Mouse (Mus musculus) embryonic facial prominence, embryonic 15.5 days (tissue): ENCODE results near the gene Fkbp11. TPM values are rescaled to one million over a fixed set of nuclear protein-coding genes. Genes with fewer than 3 reads are reported as not detected.

Experiments
- ATAC-seq: fragments of 200-750 bp; cut with Nextera tagmentation; 2 replicates; pipeline ENCODE4 v1.8.0; 2017; ENCODE audit warnings: low read depth, moderate TSS enrichment; ENCODE audit not compliant: insufficient number of reproducible peaks, low FRiP score, low TSS enrichment
- H3K27ac ChIP-seq: fragments of 300-500 bp; sonication (generic); replicated peaks from 2 replicates; pipeline ENCODE4 v1.5.1; 2015; ENCODE audit warnings: mild to moderate bottlenecking, inconsistent platforms
- H3K27me3 ChIP-seq: fragments of 300-500 bp; sonication (generic); 2 replicates; pipeline ENCODE4 v1.6.1; 2015; ENCODE audit warnings: inconsistent platforms
- H3K36me3 ChIP-seq: fragments of 300-500 bp; sonication (generic); 2 replicates; pipeline ENCODE4 v1.6.1; 2015; ENCODE audit warnings: mild to moderate bottlenecking, inconsistent platforms
- H3K4me1 ChIP-seq: fragments of 300-500 bp; sonication (generic); 2 replicates; pipeline ENCODE4 v1.6.1; 2015; ENCODE audit warnings: inconsistent platforms
- H3K4me2 ChIP-seq: fragments of 300-500 bp; sonication (generic); replicated peaks from 2 replicates; pipeline ENCODE4 v1.6.1; 2015; ENCODE audit warnings: mild to moderate bottlenecking, inconsistent platforms
- H3K4me3 ChIP-seq: fragments of 300-500 bp; sonication (generic); replicated peaks from 2 replicates; pipeline ENCODE4 v1.5.1; 2015; ENCODE audit warnings: mild to moderate bottlenecking, inconsistent platforms
- H3K9ac ChIP-seq: fragments of 300-500 bp; sonication (generic); 2 replicates; pipeline ENCODE4 v1.6.1; 2015; ENCODE audit warnings: inconsistent platforms
- H3K9me3 ChIP-seq: fragments of 300-500 bp; sonication (generic); replicated peaks from 2 replicates; pipeline ENCODE4 v1.6.1; 2016; ENCODE audit warnings: inconsistent platforms
- WGBS: fragments of 180-500 bp; shearing (Covaris S2); methylation state at CpG from one replicate; pipeline ENCODE4 v1.1.7; 2015; 5-methylcytosine and 5-hydroxymethylcytosine counted together
- polyA plus RNA-seq: library from polyadenylated mRNA; unstranded; fragments of >200 nt; fragmentation: Nextera tagmentation; extraction: Ambion mirVana; gene quantifications from 2 replicates; pipeline ENCODE4 v1.2.1, GENCODE M21; 2015

Fkbp11 gene
- polyA plus RNA-seq, 1 experiment from 2014 or later, result 82.8 TPM

DNA sequence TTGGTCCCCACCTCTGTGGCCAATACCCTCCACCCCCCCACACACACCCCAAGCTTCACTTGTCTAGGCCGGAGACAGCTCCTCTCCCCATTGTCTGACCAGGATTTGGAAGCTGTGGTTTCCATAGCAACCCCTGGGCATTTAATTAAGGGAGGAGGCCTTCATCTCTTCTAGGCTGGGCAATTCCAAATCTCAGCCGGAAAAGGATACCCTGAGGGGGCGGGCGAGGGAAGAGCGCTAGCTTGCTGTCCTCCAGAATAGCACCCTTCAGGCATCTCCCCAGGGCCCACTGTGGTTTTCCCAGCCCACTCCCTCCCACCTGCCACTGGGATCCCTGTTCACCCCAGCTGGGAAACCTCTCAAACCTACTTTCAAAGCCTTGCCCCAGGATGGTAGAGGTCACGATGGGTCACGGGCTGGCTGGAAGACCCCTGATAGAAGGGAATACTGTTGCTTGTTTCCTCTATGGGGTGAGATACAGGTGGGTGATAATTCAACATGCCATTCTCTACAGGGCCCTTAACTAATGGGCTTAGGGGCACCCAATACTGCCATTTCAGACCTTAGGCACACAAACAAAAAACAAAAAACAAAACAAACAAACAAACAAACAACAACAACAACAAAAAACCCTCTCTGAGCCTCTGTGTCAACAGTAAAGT, 36.4 kb downstream of the Fkbp11 start:
- 33% methylated on average over 7 of the region's 7 CpGs for WGBS

DNA sequence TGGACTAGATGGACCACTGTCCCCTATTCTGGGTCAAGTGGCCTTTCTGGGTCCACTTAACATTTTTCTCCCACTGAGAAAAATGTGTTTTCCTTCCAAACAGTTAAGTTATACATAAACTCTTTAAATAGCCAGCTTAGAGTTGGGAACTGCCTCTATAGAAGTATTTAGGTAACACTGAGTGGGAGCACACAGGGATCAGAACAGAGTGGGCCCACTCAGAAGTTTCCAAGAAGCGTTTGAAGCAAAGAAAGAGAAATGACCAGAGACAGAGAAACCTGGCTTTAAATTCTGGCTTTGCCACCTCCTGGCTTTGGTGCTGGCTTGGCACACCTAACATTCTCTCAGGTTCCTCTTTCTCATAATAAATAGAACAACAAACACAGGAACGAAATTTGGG, 38.3 kb downstream of the Fkbp11 start:
- H3K27me3 ChIP-seq, result no peaks in the 10 kb centered on the region
- H3K27ac ChIP-seq, result no peak overlapping the region
- no peak for ATAC-seq
- H3K4me2 ChIP-seq, result no peak overlapping the region
- H3K9ac ChIP-seq, result no peak overlapping the region
- H3K4me1 ChIP-seq, result peaks cover 12% of the 10 kb centered on the region
- no peaks in the 10 kb centered on the region for H3K9me3 ChIP-seq
- no peak overlapping the region for H3K4me3 ChIP-seq
- no peaks in the 10 kb centered on the region for H3K36me3 ChIP-seq
- WGBS, result 85% methylated on average over 2 of the region's 2 CpGs

More for the DNA sequence above, 36.4 kb downstream of the Fkbp11 start:
- peaks cover 12% of the 10 kb centered on the region for H3K4me1 ChIP-seq
- no peak for ATAC-seq
- H3K36me3 ChIP-seq, result no peaks in the 10 kb centered on the region
- no peak overlapping the region for H3K9ac ChIP-seq
- H3K4me3 ChIP-seq, result no peak overlapping the region
- no peak overlapping the region for H3K27ac ChIP-seq
- no peaks in the 10 kb centered on the region for H3K9me3 ChIP-seq
- H3K27me3 ChIP-seq, result no peaks in the 10 kb centered on the region
- no peak overlapping the region for H3K4me2 ChIP-seq

DNA sequence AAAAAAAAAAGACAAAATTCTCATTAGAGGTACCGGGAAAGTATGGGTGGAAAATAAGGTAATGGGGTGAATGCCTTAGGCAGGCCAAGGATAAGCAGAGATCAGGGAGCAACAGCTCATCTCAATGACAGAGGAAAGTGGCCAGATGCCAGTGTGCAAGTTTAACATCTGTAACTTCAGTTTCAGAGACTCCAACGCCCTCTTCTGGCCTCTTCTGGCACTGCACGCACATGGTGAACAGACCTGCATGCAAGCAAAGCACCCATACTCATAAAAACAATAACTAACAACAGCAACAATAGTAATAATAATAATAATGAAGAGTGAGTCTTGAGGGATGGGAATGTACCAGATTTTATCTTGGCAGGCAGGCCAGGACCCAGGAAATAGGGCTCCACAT, 42.1 kb downstream of the Fkbp11 start:
- 68% methylated on average over 3 of the region's 3 CpGs for WGBS
- H3K27me3 ChIP-seq, result no peaks in the 10 kb centered on the region

DNA sequence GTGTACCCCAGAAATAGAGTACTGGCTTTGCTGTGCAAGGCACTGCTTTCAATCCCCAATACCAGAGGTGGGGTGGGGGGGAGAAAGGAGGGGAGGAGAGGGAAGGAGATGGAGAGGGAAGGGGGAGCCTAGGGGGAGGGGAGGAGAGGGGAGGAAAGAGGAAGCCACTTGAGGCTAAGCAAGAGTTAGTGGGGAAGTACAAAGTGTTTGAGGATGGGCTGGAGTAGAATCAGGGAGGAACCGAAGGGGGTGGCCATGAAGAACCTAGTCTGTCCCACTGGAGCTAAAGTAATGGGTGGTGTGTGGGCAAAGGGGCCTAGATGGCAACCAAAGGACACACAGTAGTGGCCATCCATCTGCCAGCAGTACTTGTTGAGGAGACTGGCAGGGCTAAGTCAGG, 44.3 kb downstream of the Fkbp11 start:
- 76% methylated on average over 1 of the region's 1 CpGs for WGBS
- H3K9me3 ChIP-seq, result no peaks in the 10 kb centered on the region
- H3K36me3 ChIP-seq, result no peaks in the 10 kb centered on the region
- H3K4me2 ChIP-seq, result no peak overlapping the region
- H3K9ac ChIP-seq, result no peak overlapping the region
- no peaks in the 10 kb centered on the region for H3K4me1 ChIP-seq
- no peak overlapping the region for H3K27ac ChIP-seq
- H3K27me3 ChIP-seq, result no peaks in the 10 kb centered on the region
- no peak overlapping the region for H3K4me3 ChIP-seq
- no peak for ATAC-seq

More for the DNA sequence above, 42.1 kb downstream of the Fkbp11 start:
- Histone ChIP-seq H3K4me3 (no peak overlapping the region), H3K4me2 (no peak overlapping the region), H3K9ac (no peak overlapping the region), H3K27ac (no peak overlapping the region), H3K4me1 (no peaks in the 10 kb centered on the region), H3K9me3 (no peaks in the 10 kb centered on the region), H3K36me3 (no peaks in the 10 kb centered on the region)
- ATAC-seq, result no peak

DNA sequence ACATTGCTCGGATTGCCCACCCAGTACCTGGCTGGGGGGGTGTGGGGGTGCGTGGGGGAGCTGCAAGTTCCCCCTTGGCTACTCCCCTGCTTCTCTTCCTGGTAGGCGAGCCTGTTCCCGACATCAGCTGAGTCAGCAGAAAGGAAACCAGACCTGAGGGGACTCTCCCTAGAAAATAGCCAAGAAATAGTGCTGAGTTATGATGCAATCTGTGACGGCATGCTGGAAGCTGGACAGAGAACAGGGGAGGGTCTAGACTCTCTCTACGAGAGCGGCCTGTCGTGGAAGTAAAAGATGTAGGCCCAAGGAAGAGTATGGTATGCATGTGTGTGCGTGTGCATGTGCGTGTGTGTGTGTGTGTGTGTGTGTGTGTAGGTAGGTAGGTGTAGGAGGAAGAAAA, 44.8 kb downstream of the Fkbp11 start:
- H3K27ac ChIP-seq, result no peak overlapping the region
- peaks cover 5% of the 10 kb centered on the region for H3K27me3 ChIP-seq
- H3K36me3 ChIP-seq, result no peaks in the 10 kb centered on the region
- H3K4me2 ChIP-seq, result no peak overlapping the region
- H3K9ac ChIP-seq, result no peak overlapping the region
- H3K4me1 ChIP-seq, result no peaks in the 10 kb centered on the region
- ATAC-seq, result no peak
- no peak overlapping the region for H3K4me3 ChIP-seq
- 58% methylated on average over 10 of the region's 10 CpGs for WGBS
- H3K9me3 ChIP-seq, result no peaks in the 10 kb centered on the region

DNA sequence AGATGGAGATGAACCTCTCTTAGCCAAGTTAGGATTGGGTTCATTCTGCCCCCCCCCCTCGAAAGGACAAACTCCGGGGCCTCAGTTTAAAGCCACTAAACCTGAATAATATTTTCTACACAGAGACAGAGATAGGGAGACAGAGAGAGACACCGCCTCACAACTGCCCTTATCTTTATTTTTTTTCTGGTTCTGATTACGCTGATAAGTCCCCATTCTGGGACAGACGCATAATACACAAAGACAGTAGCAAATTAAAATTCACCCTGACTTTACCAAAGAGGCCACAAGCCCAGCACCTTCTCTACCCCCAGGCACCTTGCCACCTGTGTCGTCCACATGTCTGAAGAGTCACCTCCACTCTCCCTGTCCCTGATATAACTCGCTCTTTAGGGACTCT, 46.4 kb downstream of the Fkbp11 start:
- WGBS, result 71% methylated on average over 7 of the region's 7 CpGs
- H3K9ac ChIP-seq, result no peak overlapping the region
- H3K36me3 ChIP-seq, result no peaks in the 10 kb centered on the region

DNA sequence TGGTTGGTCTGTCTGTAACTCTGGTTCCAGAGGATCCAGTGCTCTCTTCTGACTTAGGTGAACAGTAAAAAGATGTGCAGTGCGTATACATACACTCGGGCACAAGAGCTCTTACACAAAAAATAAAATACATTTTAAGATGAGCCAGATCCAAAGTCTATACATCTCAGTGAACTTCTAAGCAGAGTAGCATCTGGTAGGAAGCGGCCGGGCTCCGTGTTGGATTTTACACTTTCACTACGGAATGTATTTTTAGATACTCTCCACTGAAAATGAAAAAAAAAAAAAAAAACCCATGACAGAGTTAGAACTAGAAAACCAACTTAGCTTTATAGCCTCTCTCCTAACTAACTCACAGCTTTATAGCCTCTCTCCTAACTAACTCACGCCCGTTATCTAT, 47.3 kb downstream of the Fkbp11 start:
- H3K4me3 ChIP-seq, result no peak overlapping the region
- peaks cover 20% of the 10 kb centered on the region for H3K4me1 ChIP-seq
- no peak overlapping the region for H3K4me2 ChIP-seq
- no peaks in the 10 kb centered on the region for H3K36me3 ChIP-seq
- WGBS, result 83% methylated on average over 8 of the region's 8 CpGs
- ATAC-seq, result no peak
- H3K9ac ChIP-seq, result no peak overlapping the region
- H3K27ac ChIP-seq, result no peak overlapping the region
- peaks cover 28% of the 10 kb centered on the region for H3K27me3 ChIP-seq
- H3K9me3 ChIP-seq, result no peaks in the 10 kb centered on the region

More for the DNA sequence above, 46.4 kb downstream of the Fkbp11 start:
- H3K27me3 ChIP-seq, result peaks cover 19% of the 10 kb centered on the region
- H3K4me2 ChIP-seq, result no peak overlapping the region
- no peaks in the 10 kb centered on the region for H3K9me3 ChIP-seq
- no peak for ATAC-seq
- H3K4me1 ChIP-seq, result peaks cover 10% of the 10 kb centered on the region
- H3K4me3 ChIP-seq, result no peak overlapping the region
- no peak overlapping the region for H3K27ac ChIP-seq

DNA sequence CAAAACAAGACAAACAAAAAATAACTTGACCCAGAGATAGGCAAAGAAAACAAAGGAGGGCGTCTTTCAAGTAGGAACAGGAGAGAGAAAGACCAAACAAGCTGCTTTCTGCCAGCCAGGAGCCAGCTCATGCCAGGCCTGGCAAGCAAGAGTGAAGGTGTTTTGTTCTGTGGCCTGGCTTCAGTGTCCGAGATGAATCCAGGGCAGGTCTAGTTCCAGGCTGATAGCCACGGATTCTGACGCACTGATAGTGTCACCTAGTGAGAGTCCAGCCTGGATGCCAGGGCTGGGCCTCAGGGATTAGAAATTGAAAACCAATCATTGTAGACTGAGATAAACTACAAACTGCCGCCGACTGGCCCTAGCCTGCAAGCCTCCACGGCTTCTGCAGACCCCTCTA, 50.0 kb downstream of the Fkbp11 start:
- Histone ChIP-seq H3K9ac (no peak overlapping the region), H3K4me3 (no peak overlapping the region), H3K4me2 (no peak overlapping the region), H3K36me3 (no peaks in the 10 kb centered on the region), H3K27me3 (peaks cover 50% of the 10 kb centered on the region), H3K9me3 (no peaks in the 10 kb centered on the region), H3K4me1 (peaks cover 27% of the 10 kb centered on the region), H3K27ac (no peak overlapping the region)
- 65% methylated on average over 7 of the region's 7 CpGs for WGBS
- ATAC-seq, result no peak

DNA sequence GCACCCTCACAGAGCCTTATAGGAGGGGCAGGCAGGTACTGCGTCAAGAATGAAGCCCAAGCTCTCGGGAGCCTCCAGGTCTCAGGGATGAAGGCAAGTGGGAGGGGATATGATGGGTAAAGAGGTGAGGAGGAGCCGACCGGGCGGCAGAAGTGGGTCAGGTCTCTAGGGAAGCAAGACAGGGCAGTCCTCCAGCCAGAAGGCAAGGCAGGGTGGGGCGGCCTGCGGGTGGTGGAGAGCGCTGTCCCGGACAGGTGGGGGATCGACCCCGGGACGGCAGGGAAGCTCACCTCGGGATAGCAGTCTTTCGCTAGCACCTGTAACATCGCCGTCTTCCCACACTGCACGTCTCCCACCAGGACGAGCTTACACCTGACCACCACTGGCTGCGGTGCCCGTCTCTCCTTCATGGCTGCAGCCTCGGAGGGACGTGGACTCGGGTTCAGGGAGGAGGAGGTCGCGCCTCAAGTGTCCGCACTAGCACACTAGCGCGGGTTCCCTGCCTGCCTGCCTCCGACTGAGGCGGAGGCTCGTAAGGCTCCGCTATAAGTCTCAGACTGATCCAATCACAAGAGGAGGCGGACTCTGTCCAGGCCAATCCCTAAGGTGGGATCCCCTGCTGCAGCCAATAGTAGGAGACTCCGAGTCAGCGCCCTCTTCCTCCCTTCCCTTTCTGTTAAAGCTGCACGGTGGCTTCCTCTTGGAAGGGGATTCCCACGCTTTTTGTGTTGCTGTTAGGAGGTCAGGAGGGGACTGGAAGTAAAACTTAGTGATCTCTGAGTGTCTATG, 50.9 kb downstream of the Fkbp11 start, which contains the start of gene Rnd1:
Rnd1 (minus strand) TSS at position 522 of the 789 bp plus-strand sequence.
- ATAC-seq, result peak; percentile 95
- Histone ChIP-seq H3K9ac (no peak within 1 kb of the TSS), H3K9me3 (no peaks in the 10 kb centered on the region), H3K36me3 (no peaks in the 10 kb centered on the region), H3K4me2 (peak within 1 kb of the TSS; percentile 84), H3K4me1 (peaks cover 27% of the 10 kb centered on the region), H3K27ac (no peak within 1 kb of the TSS), H3K27me3 (peaks cover 50% of the 10 kb centered on the region), H3K4me3 (peak within 1 kb of the TSS; percentile 42)
- under 1% methylated on average over 37 of the region's 37 CpGs for WGBS

DNA sequence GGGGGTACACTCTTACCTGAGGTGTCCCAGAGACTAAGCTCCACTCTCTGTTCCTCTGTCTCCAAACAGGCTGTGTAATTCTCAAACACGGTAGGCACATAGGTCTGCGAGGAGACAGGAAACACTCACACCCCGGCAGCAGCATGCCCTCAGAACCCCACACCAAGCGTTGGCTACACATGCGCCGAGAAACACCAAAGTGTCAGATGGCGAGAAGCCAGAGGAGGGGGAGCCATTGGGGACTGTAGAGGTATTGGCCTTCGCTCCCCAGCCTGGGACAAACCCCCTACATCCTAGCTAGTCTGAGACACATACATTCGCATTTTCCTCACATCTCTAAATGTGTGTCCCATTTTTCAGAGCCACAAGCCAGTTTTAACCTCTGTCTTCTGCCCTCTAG, 51.5 kb downstream of the Fkbp11 start:
- peak overlapping the region; percentile 84 for H3K4me2 ChIP-seq
- 6% methylated on average over 9 of the region's 9 CpGs for WGBS
- H3K27me3 ChIP-seq, result peaks cover 50% of the 10 kb centered on the region
- ATAC-seq, result no peak
- no peaks in the 10 kb centered on the region for H3K36me3 ChIP-seq
- H3K27ac ChIP-seq, result no peak overlapping the region
- no peak overlapping the region for H3K9ac ChIP-seq
- no peaks in the 10 kb centered on the region for H3K9me3 ChIP-seq
- peak overlapping the region; percentile 42 for H3K4me3 ChIP-seq
- peaks cover 27% of the 10 kb centered on the region for H3K4me1 ChIP-seq

DNA sequence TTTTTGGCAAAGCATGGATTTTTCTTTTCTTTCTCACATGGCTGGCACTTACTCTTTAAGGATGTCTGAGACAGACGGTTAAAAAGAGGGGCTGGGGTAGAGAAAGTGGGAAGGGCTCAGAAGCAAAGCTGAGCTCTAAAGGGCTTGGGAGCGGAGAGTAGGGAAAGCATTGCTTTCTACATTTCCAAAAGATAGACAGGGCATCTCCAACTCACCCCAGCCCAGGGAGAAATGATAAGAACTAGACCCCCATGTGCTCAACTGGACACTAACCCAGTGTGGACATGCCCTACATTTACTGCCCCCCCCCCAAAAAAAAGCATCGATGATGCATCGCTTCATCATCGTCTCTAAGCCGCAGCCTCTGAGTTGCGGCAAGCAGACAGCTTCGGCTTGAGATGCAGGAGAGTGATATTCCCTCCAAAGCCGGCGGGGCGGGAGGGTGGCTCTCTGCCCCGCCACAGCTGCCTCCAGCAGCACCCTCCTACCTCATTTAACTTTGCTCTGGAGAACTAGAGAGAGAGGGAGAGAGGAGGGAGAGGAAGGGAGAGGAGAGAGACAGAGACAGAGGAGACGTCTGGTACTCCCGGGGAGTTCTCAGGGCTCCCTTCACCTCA, 52.3 kb downstream of the Fkbp11 start:
- H3K9ac ChIP-seq, result no peak overlapping the region
- ATAC-seq, result no peak
- 0 out of 2 replicates have a peak overlapping the region, but pooled peaks have one; percentile 42 for H3K4me3 ChIP-seq
- H3K4me1 ChIP-seq, result peaks cover 27% of the 10 kb centered on the region
- H3K4me2 ChIP-seq, result peak overlapping the region; percentile 15; the same call in 1 of the 2 replicates
- no peak overlapping the region for H3K27ac ChIP-seq
- H3K27me3 ChIP-seq, result peaks cover 50% of the 10 kb centered on the region
- WGBS, result 6% methylated on average over 14 of the region's 14 CpGs
- no peaks in the 10 kb centered on the region for H3K36me3 ChIP-seq
- no peaks in the 10 kb centered on the region for H3K9me3 ChIP-seq
